Mouse (Mus musculus) neural tube, embryonic 14.5 days (tissue): ENCODE results near the gene Casp9. TPM values are rescaled to one million over a fixed set of nuclear protein-coding genes. Genes with fewer than 3 reads are reported as not detected.

ENCODE experiments used
- ATAC-seq: fragments of 200-750 bp; cut with Nextera tagmentation; 2 replicates; pipeline ENCODE4 v1.8.0; 2017; ENCODE audit warnings: low read depth, mild to moderate bottlenecking, moderate TSS enrichment, moderate library complexity
- H3K27ac ChIP-seq: fragments of 300-500 bp; sonication (generic); 2 replicates; pipeline ENCODE4 v1.5.1; 2014; ENCODE audit warnings: low read depth, mild to moderate bottlenecking, control low read depth, low read length, moderate library complexity, mixed read lengths
- H3K27me3 ChIP-seq: fragments of 300-500 bp; sonication (generic); 2 replicates; pipeline ENCODE4 v1.6.1; 2014; ENCODE audit warnings: low read length; ENCODE audit not compliant: control insufficient read depth, insufficient read depth
- H3K36me3 ChIP-seq: fragments of 300-500 bp; sonication (generic); 2 replicates; pipeline ENCODE4 v1.6.1; 2014; ENCODE audit warnings: low read length, mixed read lengths; ENCODE audit not compliant: control insufficient read depth, insufficient read depth
- H3K4me1 ChIP-seq: fragments of 300-500 bp; sonication (generic); 2 replicates; pipeline ENCODE4 v1.6.1; 2014; ENCODE audit warnings: low read length; ENCODE audit not compliant: control insufficient read depth, insufficient read depth
- H3K4me2 ChIP-seq: fragments of 300-500 bp; sonication (generic); 2 replicates; pipeline ENCODE4 v1.6.1; 2014; ENCODE audit warnings: mild to moderate bottlenecking, low read depth, low read length, control low read depth
- H3K4me3 ChIP-seq: fragments of 300-500 bp; sonication (generic); 2 replicates; pipeline ENCODE4 v1.5.1; 2014; ENCODE audit warnings: low read depth, low read length, control low read depth, mixed read lengths
- H3K9ac ChIP-seq: fragments of 300-500 bp; sonication (generic); replicated peaks from 2 replicates; pipeline ENCODE4 v1.6.1; 2014; ENCODE audit warnings: low read depth, mild to moderate bottlenecking, control low read depth, low read length, mixed read lengths
- H3K9me3 ChIP-seq: fragments of 300-500 bp; sonication (generic); 2 replicates; pipeline ENCODE4 v1.6.1; 2016; ENCODE audit warnings: low read length; ENCODE audit not compliant: control insufficient read depth
- WGBS: fragments of 180-500 bp; shearing (Covaris S2); extraction: QIAGEN DNeasy Blood & Tissue Kit; methylation state at CpG from one replicate; pipeline ENCODE4 v1.1.7; 2014; 5-methylcytosine and 5-hydroxymethylcytosine counted together
- polyA plus RNA-seq: library from polyadenylated mRNA; unstranded; fragments of >200 nt; fragmentation: Nextera tagmentation; extraction: Ambion mirVana; gene quantifications from 2 replicates; pipeline ENCODE4 v1.2.1, GENCODE M21; 2014

Casp9 gene
- polyA plus RNA-seq, 1 experiment from 2014 or later, result 17.3 TPM

GRCm38 (mm10) chr4:141862867-141863266, 69.5 kb downstream of the Casp9 start:
- no peak for ATAC-seq
- Histone ChIP-seq H3K9ac (no peak overlapping the region), H3K4me1 (peaks cover 10% of the 10 kb centered on the region), H3K9me3 (no peaks in the 10 kb centered on the region), H3K36me3 (0 out of 2 replicates have a peak, but pooled peaks cover 4% of the 10 kb centered on the region), H3K27me3 (no peaks in the 10 kb centered on the region), H3K4me2 (no peak overlapping the region), H3K27ac (no peak overlapping the region), H3K4me3 (no peak overlapping the region)
- WGBS, result 91% methylated on average over 5 of the region's 5 CpGs

- 87% methylated on average over 7 of the region's 7 CpGs for WGBS
- no peak overlapping the region for H3K4me3 ChIP-seq
Measured at GRCm38 (mm10) chr4:141863726-141864280, 70.4 kb downstream of the Casp9 start.

GRCm38 (mm10) chr4:141864506-141864905, 71.1 kb downstream of the Casp9 start:
- no peak for ATAC-seq

More at GRCm38 (mm10) chr4:141863726-141864280, 70.4 kb downstream of the Casp9 start:
- H3K4me2 ChIP-seq, result no peak overlapping the region
- ATAC-seq, result no peak
- H3K9ac ChIP-seq, result no peak overlapping the region
- 0 out of 2 replicates have a peak, but pooled peaks cover 4% of the 10 kb centered on the region for H3K36me3 ChIP-seq
- no peaks in the 10 kb centered on the region for H3K9me3 ChIP-seq
- H3K27me3 ChIP-seq, result no peaks in the 10 kb centered on the region
- no peak overlapping the region for H3K27ac ChIP-seq
- H3K4me1 ChIP-seq, result peaks cover 14% of the 10 kb centered on the region

GRCm38 (mm10) chr4:141865006-141865405, 71.6 kb downstream of the Casp9 start:
- Histone ChIP-seq H3K4me2 (no peak overlapping the region), H3K4me3 (no peak overlapping the region), H3K9me3 (no peaks in the 10 kb centered on the region), H3K36me3 (0 out of 2 replicates have a peak, but pooled peaks cover 4% of the 10 kb centered on the region), H3K4me1 (peaks cover 18% of the 10 kb centered on the region), H3K27ac (no peak overlapping the region), H3K27me3 (no peaks in the 10 kb centered on the region), H3K9ac (no peak overlapping the region)
- no peak for ATAC-seq
- WGBS, result 93% methylated on average over 5 of the region's 5 CpGs

More at GRCm38 (mm10) chr4:141864506-141864905, 71.1 kb downstream of the Casp9 start:
- H3K27ac ChIP-seq, result no peak overlapping the region
- no peaks in the 10 kb centered on the region for H3K27me3 ChIP-seq
- H3K9me3 ChIP-seq, result no peaks in the 10 kb centered on the region
- H3K9ac ChIP-seq, result no peak overlapping the region
- H3K4me3 ChIP-seq, result no peak overlapping the region
- 95% methylated on average over 8 of the region's 8 CpGs for WGBS
- peaks cover 15% of the 10 kb centered on the region for H3K4me1 ChIP-seq
- H3K4me2 ChIP-seq, result no peak overlapping the region
- H3K36me3 ChIP-seq, result 0 out of 2 replicates have a peak, but pooled peaks cover 4% of the 10 kb centered on the region

Other genes with a start within 250 kb of the Casp9 start
- 29.1 and 32.9 TPM in 2 replicates for gene Fblim1, start 187.5 kb upstream of the Casp9 start, polyA plus RNA-seq
- gene Tmem82, start 175.0 kb upstream of the Casp9 start, polyA plus RNA-seq, result 0.12 and 0.26 TPM in 2 replicates
- gene Slc25a34, start 169.8 kb upstream of the Casp9 start, polyA plus RNA-seq, result not detected in 2 replicates
- gene Plekhm2, start 128.7 kb upstream of the Casp9 start, polyA plus RNA-seq, result 5.3 and 6.5 TPM in 2 replicates
- 0.82 and 0.83 TPM in 2 replicates for gene Rsc1a1, start 108.0 kb upstream of the Casp9 start, polyA plus RNA-seq
- 11.5 and 15.2 TPM in 2 replicates for gene Ddi2, start 70.2 kb upstream of the Casp9 start, polyA plus RNA-seq
- not detected in 2 replicates for gene Agmat, start 46.9 kb upstream of the Casp9 start, polyA plus RNA-seq
- 5.8 and 6.4 TPM in 2 replicates for gene Dnajc16, start 2.7 kb upstream of the Casp9 start, polyA plus RNA-seq
- not detected in 2 replicates for gene Cela2a, start 32.5 kb downstream of the Casp9 start, polyA plus RNA-seq
- not detected in 2 replicates for gene Ctrc, start 52.7 kb downstream of the Casp9 start, polyA plus RNA-seq
- 33.2 and 36.3 TPM in 2 replicates for gene Efhd2, start 81.3 kb downstream of the Casp9 start, polyA plus RNA-seq
- gene Fhad1, start 221.5 kb downstream of the Casp9 start, polyA plus RNA-seq, result 4.7 and 5.2 TPM in 2 replicates